Mouse (Mus musculus) A20 (cell line): ENCODE data around the gene Hs6st3.

Experiments used
- DNase-seq: peaks from one replicate; pipeline ENCODE4 v3.0.0-alpha.2; 2011; ENCODE audit warnings: low read depth, low spot score

Gene Hs6st3

DNA sequence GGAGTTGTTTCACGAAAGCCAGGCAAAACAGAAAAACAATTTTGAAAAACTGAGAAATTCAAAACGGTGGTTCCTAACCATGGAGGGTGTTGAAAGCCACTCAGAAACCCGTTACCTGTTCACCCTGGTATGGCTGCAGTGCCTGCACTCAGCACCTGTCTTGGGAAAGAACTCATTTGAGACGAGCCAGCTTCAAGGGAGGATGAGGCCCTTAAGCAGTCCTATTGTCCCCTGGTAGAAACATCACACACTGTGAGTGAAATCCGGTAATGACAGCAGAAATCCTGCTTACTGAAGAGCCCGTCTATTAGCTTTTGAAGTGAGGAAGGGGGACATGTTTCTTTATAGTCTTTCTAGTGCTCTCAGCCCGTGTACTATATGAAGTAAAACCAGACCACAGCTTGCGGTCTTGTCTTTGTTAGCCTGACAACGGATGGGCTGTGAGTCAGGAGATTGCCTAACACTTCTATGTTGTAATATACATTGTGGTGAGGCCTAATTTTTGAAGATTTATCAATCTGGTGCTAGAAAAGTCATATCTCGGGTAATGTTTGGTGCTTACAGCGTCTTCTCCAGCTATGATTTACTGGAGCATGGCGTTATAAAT is 641.9 kb downstream of the Hs6st3 start:
- DNase-seq, result no peak

DNA sequence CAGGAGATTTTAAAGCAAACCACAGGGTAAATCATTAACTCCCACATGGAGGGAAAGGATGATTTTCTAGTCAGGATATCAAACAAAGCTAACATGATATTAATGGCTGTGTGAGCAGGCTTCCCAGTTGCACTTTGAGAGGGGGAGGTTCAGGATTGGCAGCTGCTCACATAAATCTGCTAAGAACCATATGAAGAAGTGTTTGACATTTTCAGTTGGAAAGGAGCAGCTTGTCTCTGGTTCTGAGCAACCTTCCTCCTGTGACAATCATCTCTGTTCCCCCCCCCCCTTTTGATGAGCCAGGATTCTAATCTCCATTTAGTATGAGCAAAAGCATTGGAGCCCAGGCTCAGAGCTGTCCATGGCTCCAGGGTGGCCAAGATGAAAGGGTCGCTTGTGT is 643.0 kb downstream of the Hs6st3 start:
- no peak for DNase-seq

DNA sequence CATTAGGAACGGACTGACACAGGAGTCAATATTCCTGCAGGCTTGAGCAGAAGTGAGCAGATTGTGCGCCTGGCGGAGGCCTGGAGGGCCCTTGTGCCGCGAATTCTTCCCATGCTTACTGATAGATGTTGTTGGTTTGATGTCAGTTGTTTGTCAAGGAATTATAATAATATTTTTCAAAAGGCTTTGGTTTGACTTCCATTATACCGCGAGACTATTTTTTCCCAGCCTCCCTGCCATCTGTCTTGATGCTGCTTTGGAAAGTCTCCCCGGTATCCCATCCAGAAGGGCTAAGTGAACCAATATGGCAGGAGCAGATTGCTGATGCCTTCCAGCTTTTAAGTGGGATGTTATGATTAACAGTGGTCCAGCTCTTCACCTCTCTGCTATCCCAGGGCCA is 651.3 kb downstream of the Hs6st3 start:
- DNase-seq, result no peak

DNA sequence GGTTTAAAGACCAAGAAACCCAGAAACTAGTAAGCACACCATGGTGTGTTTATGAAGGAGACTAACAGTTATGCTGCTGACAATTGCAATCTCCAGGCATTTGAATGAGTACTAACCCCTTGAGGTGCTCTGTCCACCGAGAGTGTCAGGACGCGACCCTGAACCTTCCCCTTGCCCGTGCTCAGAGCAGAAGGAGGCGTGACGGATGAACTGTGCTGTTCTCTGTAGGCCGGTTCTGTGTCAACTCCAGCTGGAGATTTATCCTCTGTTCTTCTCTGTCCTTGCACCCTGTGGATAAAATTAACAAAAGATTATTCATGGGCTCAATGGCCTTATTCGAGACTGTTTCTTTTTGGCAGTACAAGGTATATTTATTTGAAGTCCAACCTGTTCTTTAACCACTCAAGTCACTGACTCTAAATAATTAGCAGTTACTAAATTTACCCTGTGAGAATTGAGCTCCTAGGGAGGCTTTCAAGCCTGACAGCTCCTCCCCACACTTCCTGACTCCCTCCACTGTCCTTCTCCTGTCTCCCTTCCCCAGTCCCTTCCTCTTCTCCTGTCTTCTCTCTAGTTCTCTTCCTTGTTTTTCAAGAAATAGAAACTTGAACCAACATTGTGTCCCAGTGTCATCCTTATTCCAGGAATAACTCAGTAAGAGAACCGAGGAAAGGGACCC is 659.2 kb downstream of the Hs6st3 start:
- no peak for DNase-seq

DNA sequence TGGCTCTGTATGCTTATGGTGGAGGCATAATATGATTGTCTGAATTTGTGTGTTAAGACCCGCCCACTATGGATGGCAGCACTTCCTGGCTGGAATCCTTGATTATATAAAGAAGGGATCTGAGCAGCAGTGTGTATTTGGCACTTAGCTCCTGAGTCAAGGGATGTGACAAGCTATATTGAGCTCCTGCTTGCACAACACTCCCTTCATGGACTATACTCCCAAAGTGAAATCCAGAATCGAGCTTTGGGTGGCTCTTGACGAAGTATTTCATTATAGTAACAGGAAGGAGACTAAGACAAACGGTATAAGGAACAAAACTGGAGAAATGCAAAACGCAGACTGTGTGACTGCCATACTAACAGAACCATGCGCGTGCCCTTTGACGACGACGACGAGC is 660.4 kb downstream of the Hs6st3 start:
- no peak for DNase-seq

DNA sequence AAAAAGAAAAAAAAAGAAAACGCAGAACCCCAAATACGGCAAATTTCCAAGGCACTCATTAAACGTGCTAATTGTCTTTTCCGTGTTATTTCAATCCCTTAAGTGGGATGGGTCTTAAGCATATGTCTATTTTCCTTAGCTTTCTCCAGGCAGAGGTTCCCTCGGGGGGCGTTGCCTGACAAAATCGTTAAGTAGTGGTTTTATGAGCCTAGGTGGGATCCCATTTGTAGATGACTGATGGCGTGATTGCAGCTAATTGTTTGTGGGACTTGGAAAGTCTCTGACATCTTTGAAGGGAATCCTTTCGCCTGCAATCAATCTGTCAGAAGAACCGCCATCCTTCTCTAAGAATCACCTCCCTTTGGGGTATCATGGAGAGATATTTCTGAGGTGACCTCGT is 662.7 kb downstream of the Hs6st3 start:
- DNase-seq, result no peak

DNA sequence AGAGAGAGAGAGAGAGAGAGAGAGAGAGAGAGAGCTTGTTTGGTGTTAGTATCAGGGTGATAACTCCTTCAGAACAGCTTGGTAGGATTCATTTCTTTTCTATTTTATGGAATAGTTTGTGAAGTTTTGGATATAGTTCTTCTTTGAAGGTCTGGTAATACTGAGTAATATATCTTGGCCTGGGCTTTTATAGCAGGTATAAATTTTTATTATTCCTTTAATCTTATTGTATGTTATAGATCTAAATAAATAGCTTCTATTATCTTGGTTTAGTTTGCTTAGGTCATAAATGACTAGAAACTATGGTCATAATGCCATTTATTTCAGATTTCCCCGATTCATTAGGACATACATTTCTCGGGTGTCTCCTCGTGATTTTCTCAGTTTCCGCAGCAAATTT is 675.8 kb downstream of the Hs6st3 start:
- no peak for DNase-seq

DNA sequence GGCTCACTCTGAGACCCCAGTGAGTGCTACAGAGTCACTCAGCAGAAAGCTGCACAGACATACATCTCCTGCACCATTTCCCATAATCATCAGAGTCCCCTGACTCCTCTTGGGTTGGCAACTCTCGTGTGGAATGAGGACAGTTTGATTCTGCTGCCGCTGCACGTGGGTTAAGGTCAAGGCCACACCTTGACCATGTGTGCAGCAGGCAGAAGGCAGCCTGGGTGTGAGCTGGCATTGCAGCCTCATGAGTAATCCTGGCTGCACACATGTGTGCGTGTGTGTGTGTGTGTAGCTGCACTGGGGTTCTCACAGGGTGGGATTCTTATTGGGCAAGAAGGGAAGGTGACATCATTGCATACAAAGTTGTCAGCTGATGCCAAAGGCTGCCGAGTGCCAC is 677.5 kb downstream of the Hs6st3 start:
- no peak for DNase-seq

DNA sequence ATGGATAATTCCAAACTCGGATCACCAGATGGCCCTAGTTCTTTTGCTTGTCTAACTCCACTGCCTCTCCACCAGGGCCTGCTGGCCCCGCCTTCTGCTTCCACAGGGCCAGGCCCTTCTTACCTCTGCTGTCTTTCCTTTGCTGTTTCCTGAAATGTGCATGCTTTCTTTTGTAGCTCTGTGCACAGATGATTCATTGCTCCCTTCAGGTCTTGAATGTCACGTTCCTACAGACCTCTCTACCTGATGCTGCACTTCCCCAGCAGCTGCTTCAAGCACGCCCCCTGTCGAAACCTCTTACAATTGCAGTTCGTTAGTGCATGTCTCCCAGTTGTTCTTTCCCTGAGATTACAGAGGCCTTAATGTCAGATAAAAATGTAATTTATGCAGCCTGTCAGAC is 682.4 kb downstream of the Hs6st3 start:
- no peak for DNase-seq

DNA sequence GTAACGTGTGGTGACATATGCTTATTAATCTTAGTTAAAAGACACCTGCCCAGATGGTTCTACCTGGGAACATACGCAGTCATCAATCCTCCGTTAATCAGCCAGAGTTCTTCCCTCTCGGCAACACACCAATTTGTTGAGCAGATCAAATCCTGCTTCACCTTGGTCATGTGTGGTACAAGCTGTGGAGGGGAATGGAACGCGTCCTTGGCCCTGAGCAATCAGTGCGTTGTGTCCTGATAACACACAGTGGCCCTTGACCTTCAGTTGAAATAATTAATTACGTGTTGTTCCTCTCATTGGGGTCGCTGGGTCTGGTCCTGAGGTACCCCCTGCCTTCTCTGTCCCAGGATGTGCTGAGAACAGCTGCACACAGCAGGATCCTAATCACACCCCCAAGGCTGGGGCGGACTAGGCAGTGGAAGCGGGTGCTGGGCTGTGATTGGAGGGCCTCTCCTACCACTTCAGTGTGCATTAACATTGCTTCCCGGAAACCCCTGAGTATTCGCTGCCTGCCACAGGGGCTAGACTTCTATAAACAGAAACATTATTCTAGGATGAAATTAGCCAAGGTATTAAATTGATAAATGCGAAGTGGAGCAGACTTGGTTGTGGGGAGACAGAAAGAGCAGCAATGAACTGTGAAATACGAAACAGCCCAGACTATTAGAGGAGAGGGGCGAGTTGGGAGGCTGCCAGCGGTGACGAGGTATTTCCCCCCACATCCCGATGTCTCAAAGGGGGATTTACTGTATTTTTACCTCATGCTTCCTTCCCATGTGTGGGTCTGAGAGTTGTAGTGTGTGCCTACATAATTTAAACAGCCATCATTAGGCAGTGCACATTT is 693.2 kb downstream of the Hs6st3 start:
- no peak for DNase-seq

DNA sequence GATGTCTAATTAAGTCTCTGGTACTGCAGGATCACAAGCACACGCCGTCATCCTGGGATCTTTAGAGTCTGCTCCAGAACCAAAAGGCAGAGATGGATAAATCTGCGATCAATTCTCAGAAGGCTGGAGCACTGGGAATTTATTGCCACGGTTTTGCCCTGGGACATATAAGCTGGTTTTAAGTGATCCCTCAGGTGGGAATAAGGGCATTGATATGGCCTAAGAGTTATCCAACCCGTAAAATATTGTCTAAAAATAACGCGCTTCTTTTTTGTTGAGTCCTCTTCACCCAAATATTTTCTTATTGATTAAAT is 693.8 kb downstream of the Hs6st3 start:
- no peak for DNase-seq

DNA sequence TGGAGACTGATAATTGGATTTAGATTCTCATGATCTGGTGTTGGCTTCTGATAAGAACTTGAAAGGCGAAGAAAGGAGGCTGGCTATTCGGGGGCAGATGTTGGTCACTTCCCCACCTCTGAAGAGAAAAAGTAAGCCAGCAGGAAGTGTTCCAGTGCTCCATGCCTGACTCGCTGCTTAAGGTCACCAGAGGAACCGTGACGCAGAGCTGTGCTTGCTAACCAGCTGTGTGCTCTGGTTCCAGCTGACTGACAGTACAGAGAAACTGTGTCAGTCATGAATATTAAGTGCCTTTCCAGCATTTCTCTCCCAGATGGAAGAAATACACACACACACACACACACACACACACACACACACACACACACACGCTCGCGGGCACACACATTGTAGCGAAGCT is 694.8 kb downstream of the Hs6st3 start:
- no peak for DNase-seq

DNA sequence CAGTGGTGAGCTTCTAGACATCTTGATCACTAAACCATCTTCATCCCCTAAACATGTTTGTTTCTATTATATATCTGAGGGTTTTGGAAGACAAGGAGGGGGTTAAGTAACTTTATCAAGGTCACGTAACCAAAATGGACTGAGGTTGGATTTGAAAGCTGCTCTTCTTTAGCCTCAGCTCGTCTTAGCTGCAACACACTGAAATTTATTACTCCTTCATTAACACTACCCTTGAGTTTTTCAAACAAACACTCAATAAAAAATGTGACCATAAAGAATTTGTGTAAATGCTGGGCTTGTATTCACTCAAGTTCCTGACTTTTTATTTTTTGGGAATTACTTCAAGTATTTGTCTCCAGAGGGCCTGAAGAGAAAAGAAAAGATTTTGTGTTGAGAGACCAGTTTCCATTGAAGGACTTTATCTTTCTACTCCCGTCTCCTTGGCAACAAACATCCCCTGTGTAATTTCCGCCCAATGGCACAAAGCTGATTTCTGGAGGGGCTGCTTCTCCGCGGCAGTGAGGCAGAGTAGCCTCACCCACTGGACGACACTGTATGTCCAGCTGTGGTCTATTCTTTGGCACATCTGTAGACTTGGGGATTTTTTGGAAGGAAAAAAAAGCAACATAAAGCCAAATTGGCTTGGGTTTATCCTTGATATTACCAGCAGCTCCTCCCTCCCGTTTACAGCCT is 696.0 kb downstream of the Hs6st3 start:
- no peak for DNase-seq

DNA sequence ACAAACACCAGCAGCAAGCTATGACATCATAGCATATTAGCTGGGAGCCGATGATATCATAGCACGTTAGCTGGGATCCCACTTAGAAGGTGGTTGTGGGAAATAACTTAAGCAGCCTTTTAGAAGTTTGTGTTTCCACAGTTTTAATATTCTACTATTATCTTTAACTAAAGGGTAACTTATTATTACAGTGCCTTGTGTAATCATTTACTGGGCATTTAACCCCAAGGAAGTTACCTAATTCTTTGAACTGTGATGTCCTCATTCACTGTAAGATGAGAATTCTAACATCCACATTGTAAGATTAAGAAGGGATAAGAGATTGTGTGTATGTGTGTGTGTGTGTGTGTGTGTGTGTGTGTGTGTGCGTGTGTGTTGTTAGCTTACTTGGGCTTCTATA is 697.9 kb downstream of the Hs6st3 start:
- no peak for DNase-seq

DNA sequence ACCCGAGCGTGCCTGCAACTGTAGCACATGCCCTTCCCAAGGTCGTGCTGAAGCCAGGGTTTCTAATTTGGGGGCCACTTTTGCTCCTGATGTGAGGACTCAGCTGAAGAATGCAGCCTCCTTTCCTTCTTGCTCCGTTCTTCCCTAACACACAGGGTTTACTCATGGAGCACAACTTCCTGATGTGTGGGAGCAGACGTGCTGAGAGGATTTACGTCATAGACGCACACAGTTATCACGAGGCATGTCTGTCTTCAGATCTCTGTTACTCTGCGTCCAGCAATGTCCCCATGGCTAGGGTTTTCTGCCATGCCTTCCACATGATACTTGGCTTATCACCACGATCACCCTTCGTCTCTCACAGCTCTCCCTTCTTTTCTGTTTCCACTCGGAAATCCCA is 709.4 kb downstream of the Hs6st3 start:
- DNase-seq, result no peak

DNA sequence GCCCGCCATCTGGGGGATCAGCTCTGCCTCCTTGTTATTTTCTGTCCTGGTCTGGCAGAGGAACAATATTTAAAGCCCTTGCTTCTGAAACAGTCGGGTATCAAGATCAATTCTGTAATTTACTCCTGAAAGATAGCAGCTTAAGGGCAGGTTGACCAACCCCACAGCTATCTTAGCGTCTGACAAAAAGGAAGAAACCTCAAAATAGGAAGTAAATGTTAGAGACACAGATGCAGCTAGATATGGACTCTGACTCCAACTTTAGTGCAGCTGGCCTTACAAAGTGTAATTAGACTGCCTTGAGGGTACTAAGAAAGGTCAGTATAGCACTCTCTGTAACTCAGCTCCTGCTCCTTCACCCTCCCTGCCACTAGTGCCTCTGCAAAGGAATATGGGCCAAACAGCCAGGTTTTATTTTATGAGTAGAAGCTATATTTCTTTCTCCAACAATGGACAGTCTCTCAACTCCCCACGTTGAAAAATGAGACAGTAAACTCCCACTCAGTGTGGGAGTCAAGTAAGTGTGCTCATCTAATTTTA is 710.7 kb downstream of the Hs6st3 start:
- no peak for DNase-seq

DNA sequence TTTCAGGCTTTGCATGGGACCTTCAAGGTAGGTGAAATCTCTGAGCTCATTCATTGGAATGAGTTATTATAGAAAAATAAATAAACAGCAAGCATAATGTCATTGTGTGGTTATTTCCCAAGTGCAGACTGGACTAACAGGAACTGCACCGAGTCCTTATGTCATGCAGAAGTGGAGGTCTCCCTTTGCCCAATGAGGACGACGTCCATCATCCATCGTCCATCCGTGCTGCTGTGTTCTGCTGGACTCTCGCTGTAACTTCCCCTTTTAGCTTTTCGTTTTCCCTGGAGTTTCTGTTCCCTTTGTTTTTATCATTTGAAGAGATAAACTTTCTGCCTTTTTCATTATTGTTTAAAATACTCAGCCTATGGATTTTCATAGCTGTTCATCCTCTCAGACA is 711.2 kb downstream of the Hs6st3 start:
- no peak for DNase-seq

DNA sequence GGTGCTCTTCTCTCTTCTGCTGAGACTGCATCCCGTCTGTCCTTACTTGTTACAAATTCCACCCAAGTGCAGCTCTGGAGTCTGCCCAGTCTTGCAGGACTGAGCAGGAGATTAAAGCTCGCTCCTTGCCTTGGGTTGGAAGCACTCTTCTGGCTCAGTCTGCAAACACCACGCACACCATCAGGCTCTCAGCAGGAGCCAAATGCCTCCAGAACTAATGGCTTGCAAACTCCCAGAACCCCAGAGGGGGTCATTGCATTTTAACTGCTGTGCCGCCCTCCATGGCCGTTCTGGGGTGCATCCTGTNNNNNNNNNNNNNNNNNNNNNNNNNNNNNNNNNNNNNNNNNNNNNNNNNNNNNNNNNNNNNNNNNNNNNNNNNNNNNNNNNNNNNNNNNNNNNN is 714.0 kb downstream of the Hs6st3 start:
- no peak for DNase-seq

DNA sequence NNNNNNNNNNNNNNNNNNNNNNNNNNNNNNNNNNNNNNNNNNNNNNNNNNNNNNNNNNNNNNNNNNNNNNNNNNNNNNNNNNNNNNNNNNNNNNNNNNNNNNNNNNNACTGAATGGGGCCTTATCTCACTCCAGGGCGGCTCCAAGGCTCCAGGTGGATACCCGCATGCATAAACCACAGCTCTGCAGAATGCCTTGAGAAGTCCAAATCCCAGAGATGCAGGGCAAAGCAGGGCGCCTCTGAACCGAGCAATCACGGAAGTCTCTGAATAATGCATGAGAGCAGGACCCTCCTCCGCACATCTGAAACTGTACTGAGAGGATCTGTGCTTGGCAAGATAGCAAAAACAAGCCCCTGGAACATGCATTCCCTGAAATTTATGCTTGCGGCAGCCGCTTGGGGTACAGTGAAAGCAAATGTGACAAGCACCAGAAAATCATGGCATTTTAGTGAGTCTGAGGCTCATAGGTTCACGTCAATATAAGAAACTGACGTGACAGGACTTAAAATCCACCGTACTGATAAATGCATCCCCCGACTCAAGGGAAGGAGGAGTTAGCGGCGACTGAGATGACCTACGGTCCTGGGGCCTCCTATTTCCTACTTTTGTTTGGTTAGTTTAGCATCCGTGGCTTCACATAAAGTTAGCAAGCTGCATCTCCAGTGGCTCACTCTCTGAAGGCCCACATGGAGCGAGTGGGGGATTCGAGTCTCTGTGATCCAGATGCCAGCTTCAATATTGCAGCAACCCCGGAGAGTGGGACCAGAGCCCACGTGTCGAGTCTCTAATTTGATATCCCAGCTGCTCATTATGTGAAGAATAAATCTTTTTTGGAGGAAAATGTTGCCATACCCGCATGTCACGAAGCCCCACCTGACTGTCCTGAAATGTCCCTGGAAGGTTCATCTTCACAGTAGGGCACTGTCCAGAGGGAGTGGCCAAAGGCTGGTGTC is 719.5 kb downstream of the Hs6st3 start:
- no peak for DNase-seq

DNA sequence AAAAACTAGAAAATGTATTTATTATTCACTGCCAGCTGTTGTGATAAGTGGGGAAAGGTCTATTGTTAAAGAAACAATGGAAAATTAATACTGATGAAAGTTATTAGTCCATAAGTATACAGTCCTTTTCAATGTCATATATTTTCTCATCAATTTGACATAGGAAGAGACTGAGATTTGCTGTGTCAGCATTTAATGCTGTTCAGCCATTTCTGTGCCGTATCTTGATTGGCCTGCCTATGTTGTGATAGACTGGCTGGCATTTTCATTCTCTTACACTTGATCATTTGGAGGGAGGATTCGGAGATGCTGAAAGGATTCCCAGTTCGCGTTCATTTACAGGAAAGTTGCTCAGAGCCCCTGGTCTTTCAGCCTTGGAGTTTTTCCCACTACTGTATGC is 735.5 kb downstream of the Hs6st3 start:
- DNase-seq, result no peak

DNA sequence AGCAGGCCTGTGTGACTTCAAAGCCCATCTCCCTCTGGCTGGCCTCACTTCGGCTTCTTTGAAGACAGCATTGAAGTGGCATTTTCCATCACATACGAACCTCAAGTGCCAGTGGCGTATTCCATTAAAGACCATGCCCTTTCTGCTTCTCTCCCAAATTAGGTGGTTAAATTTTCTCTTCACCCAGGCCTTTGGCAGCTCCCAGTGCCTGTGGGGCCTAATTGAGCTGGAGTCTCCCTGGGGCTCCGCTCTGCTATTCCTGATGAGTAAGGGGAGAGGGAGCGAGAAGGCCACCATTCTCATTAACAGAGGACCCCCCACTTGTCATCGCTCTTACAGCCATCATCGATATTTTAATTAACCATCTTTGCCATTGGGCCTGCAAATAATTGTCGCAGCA is 754.8 kb downstream of the Hs6st3 start:
- DNase-seq, result no peak
